ENCODE assay signal across 13 mouse cellular contexts in genomic region chr1:19973364-19973763, GRCm38 (mm10).
DNase-seq lines count a peak whose midpoint lies in the region; ATAC-seq lines count a peak whose summit lies in the region.
"Had no signal": no experiment of that assay in that cellular context is flagged by ENCODE, and none has a peak within 500 bp of the region (broad histone marks: within the 10 kb centered on the region; RNA-seq: fewer than 3 reads in every experiment).

No protein-coding gene starts in this region.

- H3K9ac ChIP-seq in intestine, embryonic 14.5 days (ENCODE audit: low read length) = no peak overlapping the region
- H3K9ac ChIP-seq in intestine, embryonic 16.5 days (ENCODE audit: low read depth, low read length) = no peak overlapping the region
- no peak overlapping the region for H3K9ac ChIP-seq in forebrain, embryonic 15.5 days (replicated peaks)
- H3K9ac ChIP-seq in midbrain, embryonic 14.5 days (replicated peaks; ENCODE audit: low read length) = no peak overlapping the region
- H3K9ac ChIP-seq: embryonic facial prominence, embryonic 12.5 days had no signal

- H3K36me3 ChIP-seq in intestine, embryonic 14.5 days (ENCODE audit: control insufficient read depth, insufficient read depth, low read length) = no peaks in the 10 kb centered on the region
- no peaks in the 10 kb centered on the region for H3K36me3 ChIP-seq in intestine, embryonic 16.5 days (ENCODE audit: control insufficient read depth, insufficient read depth, low read length)
- no peaks in the 10 kb centered on the region for H3K36me3 ChIP-seq in forebrain, embryonic 15.5 days
- H3K36me3 ChIP-seq in midbrain, embryonic 14.5 days (ENCODE audit: control insufficient read depth, insufficient read depth, low read length) = no peaks in the 10 kb centered on the region
- H3K36me3 ChIP-seq: embryonic facial prominence, embryonic 12.5 days had no signal

- DNase-seq in intestine, embryonic 14.5 days (ENCODE audit: low spot score) = no peak
- peak; percentile 39 for DNase-seq in MN1 (ENCODE audit: low spot score)
- peak; percentile 82 for DNase-seq in midbrain, embryonic 14.5 days
- no peak for DNase-seq in left cerebral cortex, adult 11 months (ENCODE audit: low spot score)
- DNase-seq in layer of hippocampus, adult 11-12 months (ENCODE audit: low spot score) = no peak
- DNase-seq: adrenal gland, postnatal 10 days; right cerebral cortex, postnatal 4 days; thymus, adult 2 months had no signal

- peak; percentile 60; the same call in 1 of the 2 replicates for ATAC-seq in intestine, embryonic 14.5 days (replicated peaks; ENCODE audit: low FRiP score, low TSS enrichment, low read depth)
- no peak for ATAC-seq in intestine, embryonic 16.5 days
- peak; percentile 89 for ATAC-seq in forebrain, embryonic 15.5 days (replicated peaks)
- peak; percentile 74; the same call in 1 of the 2 replicates for ATAC-seq in midbrain, embryonic 14.5 days (ENCODE audit: low FRiP score, low TSS enrichment)
- no peak for ATAC-seq in erythroid progenitor cell, adult 5-6 weeks (replicated peaks; ENCODE audit: low FRiP score, poor library complexity, severe bottlenecking)
- ATAC-seq: inflammation-experienced regulatory T-cells, adult 6 months had no signal

- 45% methylated on average over 4 of the region's 4 CpGs for whole genome bisulfite sequencing in intestine, embryonic 14.5 days
- WGBS in intestine, embryonic 16.5 days = 39% methylated on average over 4 of the region's 4 CpGs
- 35% methylated on average over 4 of the region's 4 CpGs for WGBS in forebrain, embryonic 15.5 days
- WGBS in midbrain, embryonic 14.5 days = 42% methylated on average over 4 of the region's 4 CpGs

- no peaks in the 10 kb centered on the region for H3K9me3 ChIP-seq in intestine, embryonic 14.5 days (ENCODE audit: control insufficient read depth, low read length)
- no peaks in the 10 kb centered on the region for H3K9me3 ChIP-seq in intestine, embryonic 16.5 days (ENCODE audit: control insufficient read depth, low read length)
- H3K9me3 ChIP-seq in forebrain, embryonic 15.5 days = no peaks in the 10 kb centered on the region
- H3K9me3 ChIP-seq in midbrain, embryonic 14.5 days (ENCODE audit: control insufficient read depth, low read length) = no peaks in the 10 kb centered on the region
- H3K9me3 ChIP-seq: embryonic facial prominence, embryonic 12.5 days had no signal

- no peak overlapping the region for H3K4me3 ChIP-seq in intestine, embryonic 14.5 days (ENCODE audit: low read depth, low read length)
- no peak overlapping the region for H3K4me3 ChIP-seq in intestine, embryonic 16.5 days (ENCODE audit: low read length)
- no peak overlapping the region for H3K4me3 ChIP-seq in forebrain, embryonic 15.5 days
- H3K4me3 ChIP-seq in midbrain, embryonic 14.5 days (replicated peaks; ENCODE audit: low read depth, low read length) = no peak overlapping the region
- H3K4me3 ChIP-seq: embryonic facial prominence, embryonic 12.5 days had no signal

- no peak overlapping the region for H3K27ac ChIP-seq in intestine, embryonic 14.5 days (ENCODE audit: low read depth)
- no peak overlapping the region for H3K27ac ChIP-seq in intestine, embryonic 16.5 days (ENCODE audit: low read length)
- no peak overlapping the region for H3K27ac ChIP-seq in forebrain, embryonic 15.5 days (replicated peaks)
- H3K27ac ChIP-seq in midbrain, embryonic 14.5 days (replicated peaks; ENCODE audit: low read depth, low read length) = no peak overlapping the region
- H3K27ac ChIP-seq: embryonic facial prominence, embryonic 12.5 days had no signal

- no peaks in the 10 kb centered on the region for H3K27me3 ChIP-seq in intestine, embryonic 14.5 days (replicated peaks; ENCODE audit: control insufficient read depth, insufficient read depth, low read length)
- no peaks in the 10 kb centered on the region for H3K27me3 ChIP-seq in intestine, embryonic 16.5 days (replicated peaks; ENCODE audit: control insufficient read depth, insufficient read depth, low read length)
- H3K27me3 ChIP-seq in forebrain, embryonic 15.5 days = no peaks in the 10 kb centered on the region
- no peaks in the 10 kb centered on the region for H3K27me3 ChIP-seq in midbrain, embryonic 14.5 days (ENCODE audit: control insufficient read depth, insufficient read depth, low read length)
- H3K27me3 ChIP-seq: embryonic facial prominence, embryonic 12.5 days had no signal

- H3K4me2 ChIP-seq in intestine, embryonic 14.5 days (ENCODE audit: low read length) = no peak overlapping the region
- H3K4me2 ChIP-seq in intestine, embryonic 16.5 days (ENCODE audit: low read depth, low read length) = no peak overlapping the region
- no peak overlapping the region for H3K4me2 ChIP-seq in forebrain, embryonic 15.5 days (replicated peaks)
- no peak overlapping the region for H3K4me2 ChIP-seq in midbrain, embryonic 14.5 days (ENCODE audit: low read length)
- H3K4me2 ChIP-seq: embryonic facial prominence, embryonic 12.5 days had no signal

- H3K4me1 ChIP-seq in intestine, embryonic 14.5 days (replicated peaks; ENCODE audit: control insufficient read depth, insufficient read depth, low read length) = no peaks in the 10 kb centered on the region
- no peaks in the 10 kb centered on the region for H3K4me1 ChIP-seq in intestine, embryonic 16.5 days (ENCODE audit: control insufficient read depth, insufficient read depth, low read length)
- no peaks in the 10 kb centered on the region for H3K4me1 ChIP-seq in forebrain, embryonic 15.5 days
- H3K4me1 ChIP-seq in midbrain, embryonic 14.5 days (ENCODE audit: control insufficient read depth, insufficient read depth, low read length) = no peaks in the 10 kb centered on the region
- H3K4me1 ChIP-seq: embryonic facial prominence, embryonic 12.5 days had no signal

Comparison
In these comparisons a context has a peak if more than half of its experiments do, and no peak if none do; other contexts are left out.
1. ATAC-seq: peak in intestine, embryonic 14.5 days (single experiment), forebrain, embryonic 15.5 days (single experiment) and midbrain, embryonic 14.5 days (single experiment); none in intestine, embryonic 16.5 days (single experiment) and erythroid progenitor cell, adult 5-6 weeks (single experiment).
2. DNase-seq: peak in MN1 (single experiment) and midbrain, embryonic 14.5 days (single experiment); none in intestine, embryonic 14.5 days (single experiment), left cerebral cortex, adult 11 months (single experiment) and layer of hippocampus, adult 11-12 months (single experiment).